8 mouse cellular contexts compared by ENCODE assay signal in the genomic region with DNA sequence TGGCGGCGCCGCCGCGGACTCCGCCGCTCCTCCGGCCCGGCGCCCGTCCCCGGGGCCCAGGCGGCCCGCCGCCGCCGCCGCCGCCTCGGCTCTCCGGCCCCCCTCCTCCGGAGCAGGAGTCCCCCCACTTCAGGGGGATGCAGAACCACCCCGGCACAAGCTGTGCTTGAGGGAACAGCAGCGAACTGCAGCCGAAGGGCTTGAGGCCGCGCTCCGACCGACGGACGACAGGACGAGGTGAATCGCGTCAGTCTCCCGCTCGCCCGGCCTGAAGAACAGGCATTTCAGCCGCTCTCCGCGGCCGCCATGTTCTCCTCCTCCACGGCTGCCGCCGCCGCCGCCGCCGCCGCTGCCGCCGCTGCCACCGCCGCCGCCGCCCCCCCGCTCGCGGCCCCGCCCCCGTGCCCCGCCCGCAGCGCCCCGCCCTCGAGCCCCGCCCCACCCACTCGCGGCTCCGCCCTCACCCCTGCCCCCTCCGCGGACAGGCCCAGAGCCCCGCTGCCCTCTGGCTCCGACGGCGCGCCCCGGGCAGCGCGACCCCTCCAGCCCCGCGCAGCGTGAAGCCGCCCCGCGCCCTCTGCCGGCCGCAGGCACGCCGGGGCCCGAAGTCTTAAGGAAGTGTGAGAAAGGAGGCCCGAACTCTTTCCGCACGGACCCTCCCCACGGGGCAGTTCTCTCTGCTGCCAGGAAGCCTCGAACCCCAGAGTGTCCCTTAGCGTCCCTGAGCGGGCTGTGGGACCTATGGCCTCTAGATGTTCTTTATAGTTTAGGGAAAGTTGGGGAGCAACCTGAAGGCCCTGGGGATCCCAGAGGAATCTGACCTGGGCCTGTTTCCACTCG. TPM values are rescaled to one million over a fixed set of nuclear protein-coding genes. Genes with fewer than 3 reads are reported as not detected.
DNase-seq lines count a peak whose midpoint lies in the region; ATAC-seq and TF ChIP-seq lines count a peak whose summit lies in the region.

A gene (minus strand): TSS at position 351 of the 840 bp plus-strand sequence.

- H3K36me3 ChIP-seq in embryonic facial prominence, embryonic 12.5 days = no peaks in the 10 kb centered on the region
- no peaks in the 10 kb centered on the region for H3K36me3 ChIP-seq in kidney, adult 2 months (ENCODE audit: control insufficient read depth, insufficient read depth, low read length)
- no peaks in the 10 kb centered on the region for H3K36me3 ChIP-seq in limb, embryonic 14.5 days (ENCODE audit: control insufficient read depth, insufficient read depth, low read length)
- no peaks in the 10 kb centered on the region for H3K36me3 ChIP-seq in midbrain, embryonic 16.5 days (ENCODE audit: control insufficient read depth, insufficient read depth, low read length)
- no peaks in the 10 kb centered on the region for H3K36me3 ChIP-seq in spleen, adult 2 months (ENCODE audit: control insufficient read depth, insufficient read depth, low read length)

- peak within 1 kb of the TSS; percentile 95 for H3K9ac ChIP-seq in embryonic facial prominence, embryonic 12.5 days
- H3K9ac ChIP-seq in limb, embryonic 14.5 days (ENCODE audit: low read depth, low read length, severe bottlenecking) = peak within 1 kb of the TSS; percentile 90
- H3K9ac ChIP-seq in midbrain, embryonic 16.5 days (ENCODE audit: low read depth, low read length) = peak within 1 kb of the TSS; percentile 99

- TF ChIP-seq POLR2A in kidney, adult 2 months (IDR thresholded peaks at IDR 0.05; ENCODE audit: low read depth, low read length) = peak; percentile 13
- peak; percentile 83; the same call in 1 of the 2 replicates for TF ChIP-seq POLR2A in limb, embryonic 14.5 days (IDR thresholded peaks at IDR 0.05; ENCODE audit: borderline replicate concordance, extremely low read depth, insufficient read depth, insufficient read length)
- TF ChIP-seq POLR2A in spleen, adult 2 months (IDR thresholded peaks at IDR 0.05; ENCODE audit: low read depth, low read length) = peak; percentile 45

- peak; percentile 65 for DNase-seq in layer of hippocampus, adult 11-12 months (ENCODE audit: low spot score)
- no peak for DNase-seq in layer of hippocampus, adult 9-10 months (ENCODE audit: low spot score)
- DNase-seq in heart, adult 18-20 months = peak; percentile 77 to 83
- peak; percentile 74 for DNase-seq in kidney, adult 2 months
- peak; percentile 58 for DNase-seq in limb, embryonic 14.5 days (ENCODE audit: low spot score)
- peak; percentile 33 to 71 for DNase-seq in spleen, adult 2 months (ENCODE audit: low read depth in 1 of 2, low spot score in 2 of 2)

- H3K27me3 ChIP-seq in embryonic facial prominence, embryonic 12.5 days = 0 out of 2 replicates have a peak, but pooled peaks cover 5% of the 10 kb centered on the region
- H3K27me3 ChIP-seq in kidney, adult 2 months (replicated peaks; ENCODE audit: control insufficient read depth, insufficient read depth, low read length) = no peaks in the 10 kb centered on the region
- H3K27me3 ChIP-seq in limb, embryonic 14.5 days (ENCODE audit: control insufficient read depth, insufficient read depth, low read length) = no peaks in the 10 kb centered on the region
- H3K27me3 ChIP-seq in midbrain, embryonic 16.5 days (ENCODE audit: control insufficient read depth, insufficient read depth, low read depth, low read length) = no peaks in the 10 kb centered on the region
- H3K27me3 ChIP-seq in spleen, adult 2 months (ENCODE audit: control insufficient read depth, insufficient read depth, low read length) = no peaks in the 10 kb centered on the region

- H3K4me2 ChIP-seq in embryonic facial prominence, embryonic 12.5 days (replicated peaks) = peak within 1 kb of the TSS; percentile 89
- H3K4me2 ChIP-seq in limb, embryonic 14.5 days (replicated peaks; ENCODE audit: low read depth, low read length, severe bottlenecking) = peak within 1 kb of the TSS; percentile 89
- peak within 1 kb of the TSS; percentile 65 for H3K4me2 ChIP-seq in midbrain, embryonic 16.5 days (ENCODE audit: low read length)

- 0 out of 2 replicates have a peak, but pooled peaks have one; percentile 22 for TF ChIP-seq CTCF in kidney, adult 2 months (conservative IDR thresholded peaks at IDR 0.05; ENCODE audit: insufficient read depth, insufficient read length, low read depth, low read length)
- no peak for TF ChIP-seq CTCF in spleen, adult 2 months (IDR thresholded peaks at IDR 0.05; ENCODE audit: extremely low read depth, insufficient read depth, insufficient read length, insufficient replicate concordance)

- peak; percentile 74 for ATAC-seq in embryonic facial prominence, embryonic 12.5 days (ENCODE audit: insufficient number of reproducible peaks, insufficient read depth, low FRiP score, low TSS enrichment)
- peak; percentile 76 for ATAC-seq in limb, embryonic 14.5 days (ENCODE audit: low FRiP score, low read depth)
- ATAC-seq in midbrain, embryonic 16.5 days = peak; percentile 82

- no peaks in the 10 kb centered on the region for H3K9me3 ChIP-seq in embryonic facial prominence, embryonic 12.5 days
- H3K9me3 ChIP-seq in limb, embryonic 14.5 days (ENCODE audit: control insufficient read depth, low read length) = no peaks in the 10 kb centered on the region
- no peaks in the 10 kb centered on the region for H3K9me3 ChIP-seq in midbrain, embryonic 16.5 days (replicated peaks; ENCODE audit: control insufficient read depth, low read length, poor library complexity, severe bottlenecking)

- peaks cover 14% of the 10 kb centered on the region for H3K4me1 ChIP-seq in embryonic facial prominence, embryonic 12.5 days
- H3K4me1 ChIP-seq in kidney, adult 2 months (ENCODE audit: control insufficient read depth, insufficient read depth, low read length) = peaks cover 6% of the 10 kb centered on the region; the same call in 1 of the 2 replicates
- peaks cover 22% of the 10 kb centered on the region for H3K4me1 ChIP-seq in limb, embryonic 14.5 days (ENCODE audit: control insufficient read depth, insufficient read depth, low read length)
- peaks cover 25% of the 10 kb centered on the region for H3K4me1 ChIP-seq in midbrain, embryonic 16.5 days (ENCODE audit: control insufficient read depth, insufficient read depth, low read length)
- peaks cover 5% of the 10 kb centered on the region; the same call in 1 of the 2 replicates for H3K4me1 ChIP-seq in spleen, adult 2 months (ENCODE audit: control insufficient read depth, insufficient read depth, insufficient read length)

- peak within 1 kb of the TSS; percentile 89 for H3K4me3 ChIP-seq in embryonic facial prominence, embryonic 12.5 days
- H3K4me3 ChIP-seq in kidney, adult 2 months (ENCODE audit: insufficient read depth, low read depth, low read length) = peak within 1 kb of the TSS; percentile 91
- H3K4me3 ChIP-seq in limb, embryonic 14.5 days (replicated peaks; ENCODE audit: low read length) = peak within 1 kb of the TSS; percentile 85
- H3K4me3 ChIP-seq in midbrain, embryonic 16.5 days (ENCODE audit: low read depth, low read length) = peak within 1 kb of the TSS; percentile 96
- H3K4me3 ChIP-seq in spleen, adult 2 months (ENCODE audit: extremely low read depth, insufficient read depth, insufficient read length) = peak within 1 kb of the TSS; percentile 90

- H3K27ac ChIP-seq in embryonic facial prominence, embryonic 12.5 days = peak within 1 kb of the TSS; percentile 93
- H3K27ac ChIP-seq in kidney, adult 2 months (ENCODE audit: insufficient read depth, low read depth, low read length) = peak within 1 kb of the TSS; percentile 92
- H3K27ac ChIP-seq in limb, embryonic 14.5 days (replicated peaks; ENCODE audit: low read depth, low read length) = peak within 1 kb of the TSS; percentile 94
- H3K27ac ChIP-seq in midbrain, embryonic 16.5 days (ENCODE audit: low read length) = peak within 1 kb of the TSS; percentile 97
- peak within 1 kb of the TSS; percentile 81 for H3K27ac ChIP-seq in spleen, adult 2 months (ENCODE audit: insufficient read depth, low read length)

- WGBS in embryonic facial prominence, embryonic 12.5 days = under 1% methylated on average over 58 of the region's 98 CpGs
- WGBS in kidney, adult 2 months = 3% methylated on average over 76 of the region's 98 CpGs
- 2% methylated on average over 17 of the region's 98 CpGs for WGBS in limb, embryonic 14.5 days
- under 1% methylated on average over 33 of the region's 98 CpGs for WGBS in midbrain, embryonic 16.5 days
- WGBS in spleen, adult 2 months = 2% methylated on average over 68 of the region's 98 CpGs

RNA-seq across cellular contexts. Expression of the gene that starts here (rescaled TPM):
- polyA plus RNA-seq in embryonic facial prominence, embryonic 12.5 days (2016; fragmentation: Nextera tagmentation; extraction: Ambion mirVana) = 9.8 and 11.4 TPM in 2 replicates
- 10 to 100 TPM; 28.9 to 29.0 TPM for total RNA-seq in heart, adult 18-20 months (2021)
- 20.1 and 27.6 TPM in 2 replicates for polyA plus RNA-seq in kidney, adult 2 months (2012; rRNA removed)
- 26.9 and 33.8 TPM in 2 replicates for polyA plus RNA-seq in limb, embryonic 14.5 days (2012; rRNA removed)
- polyA plus RNA-seq in limb, embryonic 14.5 days (2014; fragmentation: Nextera tagmentation; extraction: Ambion mirVana) = 23.0 and 26.3 TPM in 2 replicates
- 10.0 and 10.9 TPM in 2 replicates for polyA plus RNA-seq in midbrain, embryonic 16.5 days (2015; fragmentation: Nextera tagmentation; extraction: Ambion mirVana)
- 14.7 and 19.5 TPM in 2 replicates for polyA plus RNA-seq in spleen, adult 2 months (2012; rRNA removed)

Comparison
In these comparisons a context has a peak if more than half of its experiments do, and no peak if none do; other contexts are left out.
1. POLR2A ChIP-seq: peak in every context shown above with its lines; median percentile 83 in limb, embryonic 14.5 days; 45 in spleen, adult 2 months; 13 in kidney, adult 2 months.